Mouse (Mus musculus): Measurements from ENCODE around the gene Ascc2.

Ascc2 gene

GRCm38 (mm10) chr11:4637534-4638234 lies at the start of gene Ascc2:
Ascc2 (plus strand) TSS chr11:4637747.
- DNase-seq (ENCODE audit: low read depth, low spot score), result peak; percentile 96

- no peak for DNase-seq (ENCODE audit: low read depth, low spot score)
Observed at GRCm38 (mm10) chr11:4591811-4592210, 45.7 kb upstream of the Ascc2 start.

GRCm38 (mm10) chr11:4593491-4593848 lies 44.1 kb upstream of the Ascc2 start:
- DNase-seq (ENCODE audit: low read depth, low spot score), result no peak

- DNase-seq (ENCODE audit: low read depth, low spot score), result peak; percentile 31
Observed at GRCm38 (mm10) chr11:4593849-4594607, 43.5 kb upstream of the Ascc2 start.

GRCm38 (mm10) chr11:4594608-4595500 lies 42.7 kb upstream of the Ascc2 start, which contains the start of gene Mtmr3:
Mtmr3 (minus strand) TSS chr11:4594863.
- DNase-seq (ENCODE audit: low read depth, low spot score), result peak; percentile 97

GRCm38 (mm10) chr11:4598411-4598810 lies 39.1 kb upstream of the Ascc2 start:
- DNase-seq (ENCODE audit: low read depth, low spot score), result no peak

- DNase-seq (ENCODE audit: low read depth, low spot score), result no peak
Observed at GRCm38 (mm10) chr11:4599916-4600315, 37.6 kb upstream of the Ascc2 start.

GRCm38 (mm10) chr11:4601890-4602289 lies 35.7 kb upstream of the Ascc2 start:
- no peak for DNase-seq (ENCODE audit: low read depth, low spot score)

GRCm38 (mm10) chr11:4602691-4603441 lies 34.7 kb upstream of the Ascc2 start:
- no peak for DNase-seq (ENCODE audit: low read depth, low spot score)

GRCm38 (mm10) chr11:4604441-4604840 lies 33.1 kb upstream of the Ascc2 start:
- DNase-seq (ENCODE audit: low read depth, low spot score), result no peak

GRCm38 (mm10) chr11:4605414-4605813 lies 32.1 kb upstream of the Ascc2 start:
- peak; percentile 84 for DNase-seq (ENCODE audit: low read depth, low spot score)

- DNase-seq (ENCODE audit: low read depth, low spot score), result no peak
Observed at GRCm38 (mm10) chr11:4606541-4606940, 31.0 kb upstream of the Ascc2 start.

GRCm38 (mm10) chr11:4611904-4612303 lies 25.6 kb upstream of the Ascc2 start:
- DNase-seq (ENCODE audit: low read depth, low spot score), result no peak

- DNase-seq (ENCODE audit: low read depth, low spot score), result no peak
Observed at GRCm38 (mm10) chr11:4620017-4620485, 17.5 kb upstream of the Ascc2 start, which contains the start of gene Gm11032. Gm11032 (plus strand) TSS chr11:4620067.

GRCm38 (mm10) chr11:4620501-4621108 lies 16.9 kb upstream of the Ascc2 start:
- DNase-seq (ENCODE audit: low read depth, low spot score), result no peak

- DNase-seq (ENCODE audit: low read depth, low spot score), result no peak
Observed at GRCm38 (mm10) chr11:4621866-4622265, 15.7 kb upstream of the Ascc2 start.

GRCm38 (mm10) chr11:4622442-4622986 lies 15.0 kb upstream of the Ascc2 start:
- no peak for DNase-seq (ENCODE audit: low read depth, low spot score)

GRCm38 (mm10) chr11:4622997-4623396 lies 14.6 kb upstream of the Ascc2 start:
- DNase-seq (ENCODE audit: low read depth, low spot score), result peak; percentile 42

- DNase-seq (ENCODE audit: low read depth, low spot score), result no peak
Observed at GRCm38 (mm10) chr11:4625931-4626330, 11.6 kb upstream of the Ascc2 start.

- DNase-seq (ENCODE audit: low read depth, low spot score), result no peak
Observed at GRCm38 (mm10) chr11:4627636-4628035, 9.9 kb upstream of the Ascc2 start.
